Mouse (Mus musculus) liver, postnatal 0 days (tissue): ENCODE results near the gene Sdccag8.

Source experiments
- CTCF ChIP-seq: sonication (generic); IDR thresholded peaks from 2 replicates; pipeline ENCODE4 v1.5.1; 2016; ENCODE audit warnings: antibody characterized with exemption, low read depth
- EP300 ChIP-seq: IDR thresholded peaks from 2 replicates; pipeline ENCODE4 v1.6.1; 2016; ENCODE audit warnings: antibody characterized with exemption, low read depth, mild to moderate bottlenecking

GRCm38 (mm10) chr1:176832607-176833006 is 18.1 kb downstream of the Sdccag8 start:
- TF ChIP-seq CTCF (no peak), EP300 (no peak)
